ENCODE assay signal across 12 mouse cellular contexts in genomic region chr2:44222176-44222753, GRCm38 (mm10).
DNase-seq lines count a peak whose midpoint lies in the region; ATAC-seq lines count a peak whose summit lies in the region.
"Had no signal": no experiment of that assay in that cellular context is flagged by ENCODE, and none has a peak within 500 bp of the region (broad histone marks: within the 10 kb centered on the region; RNA-seq: fewer than 3 reads in every experiment).

No protein-coding gene starts in this region.

- H3K27me3 ChIP-seq in heart, embryonic 10.5 days (ENCODE audit: insufficient read depth, poor library complexity, severe bottlenecking): no peaks in the 10 kb centered on the region
- no peaks in the 10 kb centered on the region for H3K27me3 ChIP-seq in midbrain, embryonic 12.5 days
- no peaks in the 10 kb centered on the region for H3K27me3 ChIP-seq in midbrain, embryonic 14.5 days (ENCODE audit: control insufficient read depth, insufficient read depth, low read length)
- no peaks in the 10 kb centered on the region for H3K27me3 ChIP-seq in embryonic facial prominence, embryonic 11.5 days (ENCODE audit: control insufficient read depth, insufficient read depth, low read length)
- no peaks in the 10 kb centered on the region for H3K27me3 ChIP-seq in neural tube, embryonic 13.5 days
- H3K27me3 ChIP-seq: liver, embryonic 12.5 days; midbrain, embryonic 15.5 days had no signal

- H3K27ac ChIP-seq in heart, embryonic 10.5 days: 0 out of 2 replicates have a peak overlapping the region, but pooled peaks have one; percentile 29
- no peak overlapping the region for H3K27ac ChIP-seq in midbrain, embryonic 12.5 days (replicated peaks)
- no peak overlapping the region for H3K27ac ChIP-seq in midbrain, embryonic 14.5 days (replicated peaks; ENCODE audit: low read depth, low read length)
- H3K27ac ChIP-seq in embryonic facial prominence, embryonic 11.5 days (replicated peaks; ENCODE audit: low read depth, low read length): no peak overlapping the region
- H3K27ac ChIP-seq in neural tube, embryonic 13.5 days (replicated peaks): no peak overlapping the region
- H3K27ac ChIP-seq: liver, embryonic 12.5 days; midbrain, embryonic 15.5 days had no signal

- 21% methylated on average over 6 of the region's 6 CpGs for WGBS in heart, embryonic 10.5 days
- 17% methylated on average over 6 of the region's 6 CpGs for WGBS in midbrain, embryonic 12.5 days
- WGBS in midbrain, embryonic 14.5 days: 14% methylated on average over 6 of the region's 6 CpGs
- WGBS in embryonic facial prominence, embryonic 11.5 days: 10% methylated on average over 6 of the region's 6 CpGs
- under 1% methylated on average over 6 of the region's 6 CpGs for WGBS in neural tube, embryonic 13.5 days

- H3K9ac ChIP-seq in midbrain, embryonic 12.5 days (replicated peaks): no peak overlapping the region
- H3K9ac ChIP-seq in midbrain, embryonic 14.5 days (replicated peaks; ENCODE audit: low read length): no peak overlapping the region
- no peak overlapping the region for H3K9ac ChIP-seq in embryonic facial prominence, embryonic 11.5 days (replicated peaks; ENCODE audit: low read length)
- no peak overlapping the region for H3K9ac ChIP-seq in neural tube, embryonic 13.5 days
- H3K9ac ChIP-seq: liver, embryonic 12.5 days; midbrain, embryonic 15.5 days had no signal

- 0 out of 2 replicates have a peak overlapping the region, but pooled peaks have one; percentile 5 for H3K4me3 ChIP-seq in heart, embryonic 10.5 days
- no peak overlapping the region for H3K4me3 ChIP-seq in midbrain, embryonic 12.5 days
- H3K4me3 ChIP-seq in midbrain, embryonic 14.5 days (replicated peaks; ENCODE audit: low read depth, low read length): no peak overlapping the region
- no peak overlapping the region for H3K4me3 ChIP-seq in embryonic facial prominence, embryonic 11.5 days (ENCODE audit: low read depth, low read length)
- H3K4me3 ChIP-seq in neural tube, embryonic 13.5 days: no peak overlapping the region
- H3K4me3 ChIP-seq: liver, embryonic 12.5 days; midbrain, embryonic 15.5 days had no signal

- H3K9me3 ChIP-seq in heart, embryonic 10.5 days: no peaks in the 10 kb centered on the region
- no peaks in the 10 kb centered on the region for H3K9me3 ChIP-seq in midbrain, embryonic 12.5 days
- H3K9me3 ChIP-seq in midbrain, embryonic 14.5 days (ENCODE audit: control insufficient read depth, low read length): no peaks in the 10 kb centered on the region
- H3K9me3 ChIP-seq in embryonic facial prominence, embryonic 11.5 days (replicated peaks; ENCODE audit: control insufficient read depth, low read length): no peaks in the 10 kb centered on the region
- no peaks in the 10 kb centered on the region for H3K9me3 ChIP-seq in neural tube, embryonic 13.5 days
- H3K9me3 ChIP-seq: liver, embryonic 12.5 days; midbrain, embryonic 15.5 days had no signal

- H3K36me3 ChIP-seq in heart, embryonic 10.5 days: no peaks in the 10 kb centered on the region
- no peaks in the 10 kb centered on the region for H3K36me3 ChIP-seq in midbrain, embryonic 12.5 days
- H3K36me3 ChIP-seq in midbrain, embryonic 14.5 days (ENCODE audit: control insufficient read depth, insufficient read depth, low read length): no peaks in the 10 kb centered on the region
- no peaks in the 10 kb centered on the region for H3K36me3 ChIP-seq in embryonic facial prominence, embryonic 11.5 days (replicated peaks; ENCODE audit: control insufficient read depth, insufficient read depth, low read depth, low read length)
- H3K36me3 ChIP-seq in neural tube, embryonic 13.5 days: no peaks in the 10 kb centered on the region
- H3K36me3 ChIP-seq: liver, embryonic 12.5 days; midbrain, embryonic 15.5 days had no signal

- no peak for DNase-seq in heart, embryonic 10.5 days (ENCODE audit: low spot score)
- no peak for DNase-seq in heart, adult 11 months
- no peak for DNase-seq in midbrain, embryonic 14.5 days
- peak; percentile 27 for DNase-seq in embryonic facial prominence, embryonic 11.5 days (ENCODE audit: low spot score)
- DNase-seq in ovary, postnatal 14 days (ENCODE audit: low spot score): no peak
- DNase-seq in cerebellum, adult 11 months: no peak
- DNase-seq: right cerebral cortex, postnatal 14 days; thymus, adult 2 months had no signal

- no peak overlapping the region for H3K4me2 ChIP-seq in midbrain, embryonic 12.5 days (replicated peaks)
- no peak overlapping the region for H3K4me2 ChIP-seq in midbrain, embryonic 14.5 days (ENCODE audit: low read length)
- no peak overlapping the region for H3K4me2 ChIP-seq in embryonic facial prominence, embryonic 11.5 days (ENCODE audit: low read depth, low read length)
- H3K4me2 ChIP-seq in neural tube, embryonic 13.5 days: no peak overlapping the region
- H3K4me2 ChIP-seq: liver, embryonic 12.5 days; midbrain, embryonic 15.5 days had no signal

- 0 out of 2 replicates have a peak, but pooled peaks have one; percentile 38 for ATAC-seq in midbrain, embryonic 12.5 days (ENCODE audit: low FRiP score, low read depth)
- no peak for ATAC-seq in midbrain, embryonic 14.5 days (ENCODE audit: low FRiP score, low TSS enrichment)
- 0 out of 2 replicates have a peak, but pooled peaks have one; percentile 52 for ATAC-seq in embryonic facial prominence, embryonic 11.5 days (replicated peaks; ENCODE audit: insufficient number of reproducible peaks, low FRiP score, low TSS enrichment, low read depth)
- ATAC-seq in neural tube, embryonic 13.5 days (ENCODE audit: low read depth): peak; percentile 27
- ATAC-seq: liver, embryonic 12.5 days; midbrain, embryonic 15.5 days had no signal

- H3K4me1 ChIP-seq in heart, embryonic 10.5 days: peaks cover 4% of the 10 kb centered on the region; the same call in 1 of the 2 replicates
- H3K4me1 ChIP-seq in midbrain, embryonic 12.5 days: peaks cover 12% of the 10 kb centered on the region; the same call in 1 of the 2 replicates
- H3K4me1 ChIP-seq in midbrain, embryonic 14.5 days (ENCODE audit: control insufficient read depth, insufficient read depth, low read length): 0 out of 2 replicates have a peak, but pooled peaks cover 4% of the 10 kb centered on the region
- no peaks in the 10 kb centered on the region for H3K4me1 ChIP-seq in embryonic facial prominence, embryonic 11.5 days (ENCODE audit: control insufficient read depth, insufficient read depth, low read length)
- H3K4me1 ChIP-seq in neural tube, embryonic 13.5 days (replicated peaks): peaks cover 29% of the 10 kb centered on the region
- H3K4me1 ChIP-seq: liver, embryonic 12.5 days had no signal
